Mouse (Mus musculus) kidney, postnatal 10 days (tissue): ENCODE measurements around the gene Chic1.
A peak's percentile ranks its signal among the peaks of the same experiment; 100 is the strongest.

Experiments used
- DNase-seq: peaks from one replicate; pipeline ENCODE4 v3.0.0; 2021; ENCODE audit warnings: mixed read lengths

The Chic1 gene

DNA sequence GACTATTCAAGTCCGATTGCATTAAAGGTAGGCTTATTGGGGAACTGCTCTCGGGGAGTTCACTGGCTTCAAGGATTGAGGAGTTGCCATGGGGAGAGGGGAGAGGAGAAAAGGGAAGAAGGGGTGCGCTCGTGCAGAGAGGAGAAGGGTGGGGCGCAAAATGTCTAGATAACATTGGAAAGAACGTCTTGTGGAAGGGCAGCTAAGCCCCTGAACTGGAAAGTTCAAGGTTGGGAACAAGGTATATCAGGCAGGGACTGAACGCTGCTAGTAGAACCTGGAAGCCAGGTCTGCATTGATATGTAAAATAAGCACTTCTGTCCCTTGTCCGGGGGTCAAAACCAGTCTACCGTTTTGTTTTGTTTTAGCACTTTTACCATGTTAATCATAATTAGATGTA lies 81.7 kb downstream of the Chic1 start:
- no peak for DNase-seq

DNA sequence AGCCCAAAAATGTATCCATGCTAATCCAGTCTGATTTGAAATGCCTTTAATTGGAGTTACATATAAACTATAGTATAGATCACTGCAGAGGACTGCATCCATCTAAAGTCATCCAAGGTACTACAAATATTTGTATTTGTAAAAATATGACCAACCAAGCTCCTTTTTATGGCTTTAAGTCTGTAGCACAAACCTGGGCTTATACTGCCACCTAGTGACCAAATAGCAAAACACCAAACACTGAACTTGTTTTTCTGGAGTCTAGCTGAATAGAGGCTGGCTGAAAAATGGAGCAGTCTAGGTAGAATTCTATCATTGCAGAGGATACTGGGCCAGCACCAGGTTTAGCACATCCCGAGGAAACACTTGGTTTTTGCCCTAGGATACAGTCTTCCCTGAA lies 84.5 kb downstream of the Chic1 start:
- DNase-seq = peak; percentile 8

DNA sequence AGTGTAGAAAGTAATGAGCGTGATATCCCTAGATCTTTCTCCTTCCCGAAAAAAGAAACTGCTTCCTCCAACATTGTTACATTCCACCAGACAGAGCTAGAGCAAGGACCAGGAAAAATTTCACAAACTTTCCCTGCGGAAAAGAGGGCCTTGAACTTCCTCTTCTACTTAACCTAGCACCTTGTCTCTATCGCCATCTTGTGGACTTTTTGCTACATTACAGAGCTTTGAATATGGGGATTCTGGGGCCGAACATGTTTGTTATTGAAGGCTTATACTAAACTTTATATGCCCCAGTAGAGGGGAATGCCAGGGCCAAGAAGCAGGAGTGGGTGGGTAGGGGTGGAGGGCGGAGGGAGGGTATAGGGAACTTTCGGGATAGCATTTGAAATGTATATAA lies 87.5 kb downstream of the Chic1 start:
- DNase-seq = peak; percentile 6
